Mouse (Mus musculus) NIH3T3 (cell line): ENCODE data around the gene Zbtb5.
"Not testable (repeated sequence)": the region's sequence is repeated elsewhere in the genome, so short reads cannot be mapped to it uniquely, and the experiment has no call there.

Experiments used
- DNase-seq: peaks from one replicate; pipeline ENCODE4 v3.0.0-alpha.2; 2012; ENCODE audit warnings: low read depth

Zbtb5 gene

GRCm38 (mm10) chr4:44970056-44970455 lies 42.2 kb downstream of the Zbtb5 start:
- no peak for DNase-seq

- no peak for DNase-seq
These were observed 44.8 kb downstream of the Zbtb5 start for GRCm38 (mm10) chr4:44967402-44967801.

GRCm38 (mm10) chr4:44965736-44966135 lies 46.5 kb downstream of the Zbtb5 start:
- DNase-seq: no peak

DNA sequence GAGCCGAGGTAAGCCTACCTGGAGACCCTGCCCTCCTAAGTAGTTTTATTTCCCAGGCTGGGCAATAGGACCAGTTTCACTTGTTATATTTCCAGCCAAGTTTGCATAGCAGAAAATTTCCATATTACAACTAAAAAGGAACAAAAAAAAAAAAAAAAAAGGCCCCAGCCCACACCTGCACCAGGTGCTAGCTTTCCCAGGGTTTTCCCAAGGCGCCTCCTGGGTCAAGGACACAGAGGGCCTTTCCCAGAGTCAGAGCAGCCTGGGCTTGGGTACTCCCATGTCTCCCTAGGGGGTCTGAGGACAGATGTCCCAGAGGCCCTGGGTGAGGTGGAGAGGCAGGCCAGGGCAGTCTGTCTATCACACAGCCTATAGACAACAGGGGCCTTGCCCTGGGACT lies 47.0 kb downstream of the Zbtb5 start:
- DNase-seq: no peak

DNA sequence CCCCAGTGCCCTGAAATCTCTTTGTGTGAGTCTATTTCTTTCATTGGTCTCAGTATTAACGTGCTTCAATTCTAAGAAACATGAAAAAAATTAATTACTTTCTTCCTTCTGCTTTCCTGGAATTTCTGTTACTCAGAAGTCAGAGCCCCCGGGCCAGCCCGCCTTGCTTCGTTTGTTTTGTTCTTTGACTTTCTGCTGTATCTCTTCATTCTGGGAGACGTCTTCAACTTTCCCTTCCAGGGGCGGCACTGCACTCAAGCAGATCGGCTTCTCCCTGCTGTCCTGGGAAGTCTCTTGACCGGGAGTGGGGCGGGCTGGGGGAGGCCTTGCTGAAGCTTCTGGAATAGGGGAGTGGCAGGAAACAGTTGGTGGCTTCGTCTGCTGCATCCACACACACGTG lies 49.1 kb downstream of the Zbtb5 start:
- no peak for DNase-seq

DNA sequence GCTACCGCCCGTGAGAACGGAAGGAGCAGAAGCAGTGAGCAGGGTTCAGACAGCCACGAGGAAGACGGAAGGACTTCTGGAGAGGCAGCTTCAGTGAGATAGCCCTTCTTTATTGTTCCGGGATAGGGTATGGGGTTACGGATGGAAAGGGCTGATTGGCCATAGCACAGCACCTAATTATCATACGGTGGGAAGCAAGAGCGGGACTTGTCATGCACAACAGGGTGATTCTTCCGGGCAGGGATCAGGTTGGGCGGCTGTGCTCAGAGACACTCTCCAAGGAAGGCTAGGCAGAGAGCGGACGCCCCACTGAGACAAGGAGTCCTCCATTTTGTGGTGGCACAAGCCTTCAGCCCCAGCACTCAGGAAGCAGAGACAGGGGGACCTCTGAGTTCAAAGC lies 53.0 kb downstream of the Zbtb5 start:
- DNase-seq: no peak

- no peak for DNase-seq
These were observed 53.4 kb downstream of the Zbtb5 start for GRCm38 (mm10) chr4:44958776-44959175.

DNA sequence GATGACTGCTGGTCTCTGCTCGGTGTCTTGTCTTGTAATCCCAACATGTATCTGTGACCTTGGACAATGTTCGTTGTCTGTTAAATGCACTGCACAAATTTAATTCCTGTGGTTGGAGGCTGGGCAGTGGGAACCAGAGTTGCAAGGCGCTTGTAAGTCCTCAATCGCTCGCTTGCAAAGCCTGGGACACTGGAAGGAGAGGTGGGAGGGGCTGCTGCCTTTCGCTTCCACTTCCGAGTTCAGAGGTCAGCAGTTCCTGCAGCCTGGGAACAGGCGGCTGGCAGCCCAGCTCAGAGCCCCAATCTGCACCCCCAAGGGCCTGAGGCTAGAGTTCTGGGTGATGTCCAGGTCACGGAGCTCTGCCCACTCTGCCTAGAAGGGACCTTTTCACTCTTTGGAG lies 59.2 kb downstream of the Zbtb5 start:
- DNase-seq: no peak

DNA sequence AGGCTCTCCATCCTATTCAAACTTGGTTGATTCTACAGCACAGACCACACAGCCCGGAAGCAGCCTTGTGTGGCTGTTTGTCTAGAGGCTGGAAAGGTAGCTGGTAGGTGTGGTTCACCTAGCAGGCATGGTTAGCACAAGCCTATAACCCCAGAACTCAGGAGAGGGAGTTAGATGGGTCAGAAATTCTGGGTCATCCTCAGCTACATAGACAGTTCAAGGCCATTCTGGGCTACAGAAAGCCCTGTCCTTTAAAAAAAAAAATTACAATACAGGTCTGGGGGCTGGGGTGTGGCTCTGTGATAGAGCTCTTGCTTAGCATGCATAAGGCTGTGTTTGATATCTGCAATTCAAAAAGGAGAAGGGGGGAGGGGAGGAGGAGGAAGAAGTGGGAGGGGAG lies 63.9 kb downstream of the Zbtb5 start:
- no peak for DNase-seq

DNA sequence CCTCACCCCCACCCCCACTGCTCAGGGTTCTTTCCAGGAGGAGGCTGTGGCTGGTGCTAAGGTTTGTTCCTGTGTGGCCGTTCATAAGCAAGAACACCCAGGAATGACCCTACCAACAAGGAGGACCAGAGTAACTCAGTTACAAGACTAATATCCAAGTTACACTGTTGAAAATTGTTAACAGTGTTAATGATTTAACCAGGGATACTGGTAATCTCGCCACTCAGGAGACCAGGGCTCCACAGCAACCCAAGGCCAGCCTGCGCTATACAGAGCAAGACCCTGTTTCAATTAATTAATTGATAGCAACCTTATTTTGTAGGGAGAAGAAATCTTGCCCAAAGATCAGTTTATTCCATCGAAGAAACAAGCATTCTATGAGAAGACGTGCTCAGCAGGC lies 64.7 kb downstream of the Zbtb5 start:
- no peak for DNase-seq

DNA sequence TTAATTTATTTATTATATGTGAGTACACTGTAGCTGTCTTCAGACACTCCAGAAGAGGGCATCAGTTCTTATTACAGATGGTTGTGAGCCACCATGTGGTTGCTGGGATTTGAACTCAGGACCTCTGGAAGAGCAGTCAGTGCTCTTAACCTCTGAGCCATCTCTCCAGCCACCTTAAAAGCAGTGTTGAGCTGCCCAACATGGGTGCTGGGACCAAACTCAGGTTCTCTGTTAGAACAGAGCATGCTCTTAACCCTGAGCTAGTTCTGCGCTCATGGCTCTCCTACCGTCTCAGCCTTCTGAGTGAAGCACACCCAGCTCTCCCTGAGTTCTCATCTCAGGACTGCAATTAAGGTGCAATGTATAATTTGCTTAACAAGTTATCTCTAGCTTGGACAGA lies 66.1 kb downstream of the Zbtb5 start:
- DNase-seq: not testable (repeated sequence)

DNA sequence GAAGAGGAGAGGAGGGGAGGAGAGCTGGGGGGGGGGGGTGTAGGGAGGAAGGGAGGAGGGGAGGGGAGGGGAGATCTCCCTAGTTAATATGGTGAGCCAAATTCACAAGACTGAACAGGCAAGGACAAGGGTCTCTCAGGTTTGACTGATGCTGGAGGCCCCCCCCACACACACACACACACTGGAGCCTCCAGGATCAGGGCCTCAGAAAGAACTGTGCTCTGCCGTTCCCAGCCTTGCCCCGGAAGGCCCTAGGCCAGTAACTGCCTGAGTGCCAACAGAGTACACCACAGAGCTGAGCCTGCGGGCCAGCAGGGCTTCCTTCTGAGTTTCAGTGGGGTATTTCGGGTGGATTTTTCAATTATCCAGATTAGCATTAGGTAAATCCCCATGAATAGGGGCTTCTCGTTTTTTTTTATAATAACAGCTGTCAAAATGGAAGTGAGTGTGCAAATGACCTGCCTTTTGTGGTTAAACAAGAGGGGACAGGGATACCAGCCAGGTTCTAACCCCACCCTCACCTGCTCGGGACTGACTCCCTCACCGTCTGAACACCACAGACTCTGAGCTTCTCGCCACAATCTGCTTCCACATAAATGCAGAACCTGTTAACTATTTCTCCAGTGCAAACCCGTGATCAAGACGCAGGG lies 67.7 kb downstream of the Zbtb5 start:
- no peak for DNase-seq

GRCm38 (mm10) chr4:44943480-44943879 lies 68.7 kb downstream of the Zbtb5 start:
- DNase-seq: no peak

GRCm38 (mm10) chr4:44942237-44942636 lies 70.0 kb downstream of the Zbtb5 start:
- DNase-seq: no peak
